Mouse (Mus musculus) cerebellum, postnatal 10 days (tissue): Measurements from ENCODE around the gene Galr3.
"Not testable (repeated sequence)": the region's sequence is repeated elsewhere in the genome, so short reads cannot be mapped to it uniquely, and the experiment has no call there.

Experiments
- DNase-seq, 2 experiments: peaks; one replicate each; pipeline ENCODE4 v3.0.0; 2021; ENCODE audit warnings: mixed read lengths in 2 of 2

The Galr3 gene

DNA sequence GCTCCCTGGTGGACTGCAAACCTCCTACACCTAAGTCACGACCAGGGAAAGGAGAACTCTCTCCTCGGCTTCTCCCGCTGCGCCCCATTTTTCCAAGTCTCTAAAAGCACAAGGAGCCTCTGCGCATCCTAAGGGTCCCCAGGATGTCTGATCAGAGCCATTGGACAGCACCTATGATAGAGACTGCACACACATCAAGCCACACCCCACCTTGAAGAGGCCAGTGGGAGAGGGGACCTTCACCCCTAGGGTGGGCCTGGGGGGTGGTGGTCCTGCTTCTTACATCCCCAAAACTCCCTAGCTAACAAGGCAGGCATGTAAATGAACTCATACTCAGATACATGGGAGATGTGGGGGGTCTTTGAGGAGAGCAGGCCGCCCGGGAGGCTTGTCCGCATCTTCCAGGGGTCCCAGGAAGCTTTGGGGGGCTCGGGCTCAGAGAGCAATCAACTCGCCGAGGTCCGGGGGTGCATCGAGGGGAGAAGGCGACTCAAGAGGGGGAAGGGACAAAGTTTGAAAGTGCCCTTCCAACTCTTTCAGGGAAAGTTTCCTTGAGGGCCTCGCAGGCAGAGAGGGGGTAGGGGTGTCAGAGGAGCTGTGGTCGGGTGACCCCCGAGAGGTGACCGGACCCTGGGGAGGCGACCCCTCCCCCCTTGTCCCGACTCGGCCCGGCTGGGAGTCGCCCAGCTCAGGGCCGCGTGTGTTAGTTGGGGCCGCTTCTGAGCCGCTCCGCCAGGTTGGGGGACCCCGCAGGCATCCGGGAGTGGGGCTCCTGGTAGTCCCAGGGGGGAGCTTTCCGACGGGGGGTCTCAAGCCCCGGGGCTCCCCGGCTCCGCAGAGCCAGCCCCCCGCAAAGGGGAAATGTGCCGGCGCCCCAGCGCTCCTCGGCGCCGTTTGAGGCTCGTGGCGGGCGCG, 14.1 kb upstream of the Galr3 start:
- peak; percentile 70 to 75 for DNase-seq

DNA sequence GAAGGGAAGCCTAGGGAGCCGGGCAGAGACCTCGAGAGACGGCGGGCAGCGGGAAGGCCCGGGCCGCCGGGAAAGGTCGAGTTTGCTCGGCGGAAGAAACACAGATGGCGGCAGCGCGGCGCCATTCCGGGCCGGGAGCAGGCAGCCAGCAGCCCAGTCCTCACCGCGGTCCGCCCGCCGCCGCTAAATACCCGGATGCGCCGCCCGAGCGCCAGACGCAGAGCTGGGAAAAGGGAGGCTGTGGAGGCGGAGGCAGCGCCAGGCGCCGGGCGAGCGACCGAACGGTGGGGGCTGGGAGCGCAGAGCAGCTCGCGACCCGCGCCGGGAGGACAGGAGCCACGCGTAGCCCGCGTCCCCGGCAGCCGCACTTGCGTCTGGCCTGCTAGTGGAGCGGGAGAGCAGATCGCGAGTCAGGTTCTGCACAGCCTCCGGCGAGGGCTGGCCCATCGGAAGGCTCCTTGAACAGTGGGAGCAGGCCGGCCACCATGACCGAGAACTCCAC, 13.4 kb upstream of the Galr3 start, which contains the start of gene H1f0:
H1f0 (plus strand) TSS at position 214 of the 502 bp plus-strand sequence.
- peak; percentile 99 for DNase-seq

DNA sequence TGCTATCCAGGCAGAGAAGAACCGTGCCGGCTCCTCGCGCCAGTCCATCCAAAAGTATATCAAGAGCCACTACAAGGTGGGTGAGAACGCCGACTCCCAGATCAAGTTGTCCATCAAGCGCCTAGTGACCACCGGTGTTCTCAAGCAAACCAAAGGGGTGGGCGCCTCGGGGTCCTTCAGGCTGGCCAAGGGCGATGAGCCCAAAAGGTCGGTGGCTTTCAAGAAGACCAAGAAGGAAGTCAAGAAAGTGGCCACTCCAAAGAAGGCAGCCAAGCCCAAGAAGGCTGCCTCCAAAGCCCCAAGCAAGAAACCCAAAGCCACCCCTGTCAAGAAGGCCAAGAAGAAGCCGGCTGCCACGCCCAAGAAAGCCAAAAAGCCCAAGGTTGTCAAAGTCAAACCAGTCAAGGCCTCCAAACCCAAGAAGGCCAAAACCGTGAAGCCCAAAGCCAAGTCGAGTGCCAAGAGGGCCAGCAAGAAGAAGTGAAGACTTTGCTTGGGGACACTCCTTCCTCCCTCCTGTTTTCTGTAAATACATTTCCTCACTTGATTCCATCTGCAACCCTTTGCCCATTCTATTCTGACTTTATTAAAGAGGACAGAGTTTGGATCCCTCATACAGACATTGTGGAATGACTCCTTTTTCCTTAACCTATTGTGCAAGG, 12.7 kb upstream of the Galr3 start:
- DNase-seq: peak in 1 of 2 experiments; percentile 45

- peak; percentile 61 to 62 for DNase-seq
Observed at GRCm38 (mm10) chr15:79029519-79030241, 12.0 kb upstream of the Galr3 start.

DNA sequence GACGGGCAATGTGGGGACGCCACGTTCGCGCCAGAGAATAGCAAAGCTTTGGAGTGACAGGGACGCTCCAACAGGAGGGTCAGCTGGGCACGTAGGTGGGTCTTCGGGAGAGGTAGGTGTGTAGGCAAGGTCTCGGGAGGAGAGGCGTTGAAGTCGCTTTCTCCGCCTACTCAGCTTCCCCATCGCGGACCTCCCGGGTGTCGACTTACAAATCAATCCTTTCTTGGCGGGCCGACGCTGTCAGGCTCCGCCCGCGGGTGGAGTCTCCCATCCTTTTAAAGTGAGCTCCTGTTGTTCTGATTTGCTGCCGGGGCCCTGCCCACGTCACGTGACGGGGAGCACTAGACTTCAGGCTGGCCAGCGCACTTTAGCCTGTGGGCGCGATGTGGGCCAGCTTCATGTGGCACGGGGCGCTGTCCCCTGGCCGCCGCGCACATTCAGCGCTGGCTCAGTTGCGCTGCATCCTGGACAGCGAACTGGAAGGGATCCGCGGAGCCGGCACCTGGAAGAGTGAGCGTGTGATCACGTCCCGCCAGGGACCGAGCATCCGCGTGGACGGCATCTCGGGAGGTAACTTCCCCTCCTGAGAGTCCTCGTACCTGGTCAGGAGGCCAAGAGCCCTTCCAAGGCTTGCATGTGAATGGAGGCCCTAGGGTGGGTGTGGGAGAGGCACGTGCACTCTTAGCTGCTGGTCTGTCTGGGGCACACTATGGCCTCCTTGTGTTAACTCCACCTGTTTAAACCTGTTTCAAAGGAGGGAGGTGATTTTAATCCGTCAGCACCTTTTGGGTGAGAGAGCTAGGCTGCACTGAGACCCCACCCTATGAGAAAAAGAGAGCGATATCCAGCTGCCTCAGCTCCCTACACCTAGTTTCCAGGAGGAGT, 10.9 kb upstream of the Galr3 start:
- peak; percentile 90 to 94 for DNase-seq

DNA sequence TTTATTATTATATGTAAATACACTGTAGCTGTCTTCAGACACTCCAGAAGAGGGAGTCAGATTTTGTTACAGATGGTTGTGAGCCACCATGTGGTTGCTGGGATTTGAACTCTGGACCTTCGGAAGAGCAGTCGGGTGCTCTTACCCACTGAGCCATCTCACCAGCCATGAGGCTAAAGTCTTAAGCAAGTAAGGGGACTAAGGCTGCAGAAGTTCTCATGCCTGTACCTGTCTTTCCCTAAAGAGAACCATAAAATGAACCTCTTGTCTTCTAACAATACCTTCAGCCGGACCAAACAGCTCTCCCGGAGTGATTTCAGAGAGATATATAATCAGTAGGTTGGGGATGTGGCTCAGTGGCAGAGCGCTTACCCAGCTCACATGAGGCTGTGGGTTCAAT, 9.8 kb upstream of the Galr3 start:
- not testable (repeated sequence) for DNase-seq

GRCm38 (mm10) chr15:79037913-79038328, 3.8 kb upstream of the Galr3 start:
- DNase-seq: peak; percentile 89 to 93

GRCm38 (mm10) chr15:79038331-79038730, 3.4 kb upstream of the Galr3 start:
- DNase-seq: no peak

DNA sequence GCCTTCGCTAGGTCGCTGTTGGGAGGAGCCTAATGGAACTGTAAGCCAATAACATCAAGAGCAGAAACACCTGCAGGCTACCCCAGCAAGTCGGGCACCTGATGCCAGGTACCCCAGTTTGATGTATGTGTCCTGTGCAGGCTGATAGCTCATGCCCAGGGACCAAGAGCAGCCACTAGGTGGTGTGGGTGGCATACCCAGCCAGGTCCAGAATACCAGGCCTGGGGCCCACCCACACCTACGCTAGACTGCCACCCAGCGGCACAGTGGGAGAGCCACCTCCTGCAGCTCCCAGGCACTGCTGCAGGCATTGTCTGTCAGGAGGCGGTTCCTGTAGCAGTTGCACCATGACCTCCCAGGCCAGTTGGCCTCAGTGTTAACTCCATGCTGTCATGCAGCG, 2.8 kb upstream of the Galr3 start:
- DNase-seq: peak; percentile 64 to 74

DNA sequence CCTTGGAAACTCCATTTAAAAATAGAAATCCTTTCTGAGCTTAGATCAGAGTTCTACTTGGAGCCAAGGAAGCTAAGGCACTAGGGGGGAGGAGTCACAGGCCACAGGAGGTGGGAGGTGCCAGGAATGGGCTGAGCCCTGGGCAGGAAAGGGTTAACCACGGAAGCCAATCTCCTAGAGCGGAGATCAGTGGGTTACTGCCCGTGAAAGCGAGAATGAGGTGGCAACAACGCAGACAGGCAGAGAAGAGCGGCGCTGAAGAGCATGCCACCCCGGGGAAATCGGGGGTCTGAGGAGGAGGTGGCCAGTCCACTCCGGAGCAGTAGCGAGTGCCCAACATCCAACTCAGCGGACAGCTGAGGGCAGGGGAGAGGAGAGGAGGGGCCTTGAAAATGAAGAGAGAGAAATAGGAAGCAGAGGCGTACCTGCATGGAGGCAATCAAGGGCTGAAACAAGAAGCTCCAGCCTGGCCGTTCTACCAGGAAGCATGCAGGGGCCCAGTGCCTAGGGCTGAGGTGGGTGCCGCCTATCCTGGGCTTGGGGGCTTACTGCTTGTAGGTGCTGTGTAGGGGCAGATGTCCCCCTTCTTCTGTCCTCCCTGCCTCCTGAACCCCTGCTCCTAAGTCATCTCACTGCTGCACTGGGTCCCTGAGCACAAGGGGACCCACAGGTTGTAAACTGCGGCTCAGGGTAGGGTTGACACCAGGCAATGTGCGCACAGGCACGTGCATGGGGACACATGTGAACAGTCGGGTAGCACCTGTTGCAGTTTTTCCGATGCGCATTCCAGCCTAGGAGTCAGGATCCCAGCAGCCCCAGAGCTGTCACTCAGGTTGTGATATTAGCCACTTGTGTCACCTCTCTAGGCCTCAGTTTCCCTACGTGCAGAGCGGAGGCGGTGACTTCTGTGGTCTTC, 926 bp upstream of the Galr3 start:
- DNase-seq: peak in 1 of 2 experiments; percentile 49

GRCm38 (mm10) chr15:79042721-79043491, 1.2 kb downstream of the Galr3 start:
- DNase-seq: peak; percentile 52 to 62

GRCm38 (mm10) chr15:79044837-79045236, 3.2 kb downstream of the Galr3 start:
- no peak for DNase-seq

DNA sequence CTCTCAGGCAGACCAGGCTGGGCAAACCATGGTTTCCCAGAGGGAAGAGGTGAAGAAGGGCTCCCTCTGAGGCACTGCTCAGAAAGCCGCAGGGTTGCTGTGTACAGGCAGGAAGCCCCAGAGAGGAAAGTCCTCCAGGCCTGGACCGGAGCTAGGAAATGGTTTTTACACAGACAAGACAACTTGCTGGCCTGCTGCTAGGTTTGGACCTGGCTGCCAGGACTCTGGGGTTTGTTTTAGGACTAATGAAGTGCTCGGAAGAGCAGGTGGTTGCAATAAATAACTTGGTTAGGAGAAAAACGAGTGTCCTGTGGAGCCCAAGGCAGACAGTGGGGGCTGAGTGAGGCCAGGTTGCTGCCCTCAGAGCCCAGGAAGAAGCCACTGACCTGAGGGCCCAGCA, 6.5 kb downstream of the Galr3 start:
- DNase-seq: no peak

- no peak for DNase-seq
Observed at GRCm38 (mm10) chr15:79050160-79050845, 8.6 kb downstream of the Galr3 start.

DNA sequence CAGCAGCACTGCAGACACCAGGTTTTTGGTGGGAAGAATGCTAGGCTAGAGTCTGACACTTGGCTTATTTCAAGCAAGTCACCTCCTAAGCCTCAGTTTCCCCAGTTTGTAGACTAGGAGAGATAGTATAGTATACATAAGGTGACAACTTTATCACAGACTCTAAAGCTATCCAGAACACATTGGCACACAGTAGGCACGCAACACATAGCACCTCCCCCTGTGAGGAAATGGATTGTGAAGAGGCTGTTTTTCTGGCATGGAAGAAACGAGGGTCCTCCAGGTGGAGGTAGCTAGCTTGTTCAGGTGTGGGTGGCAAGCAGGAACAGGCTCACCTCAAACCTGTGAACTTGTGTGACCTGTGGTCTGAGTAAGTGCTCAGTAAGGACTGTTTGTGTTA, 9.3 kb downstream of the Galr3 start:
- DNase-seq: no peak

DNA sequence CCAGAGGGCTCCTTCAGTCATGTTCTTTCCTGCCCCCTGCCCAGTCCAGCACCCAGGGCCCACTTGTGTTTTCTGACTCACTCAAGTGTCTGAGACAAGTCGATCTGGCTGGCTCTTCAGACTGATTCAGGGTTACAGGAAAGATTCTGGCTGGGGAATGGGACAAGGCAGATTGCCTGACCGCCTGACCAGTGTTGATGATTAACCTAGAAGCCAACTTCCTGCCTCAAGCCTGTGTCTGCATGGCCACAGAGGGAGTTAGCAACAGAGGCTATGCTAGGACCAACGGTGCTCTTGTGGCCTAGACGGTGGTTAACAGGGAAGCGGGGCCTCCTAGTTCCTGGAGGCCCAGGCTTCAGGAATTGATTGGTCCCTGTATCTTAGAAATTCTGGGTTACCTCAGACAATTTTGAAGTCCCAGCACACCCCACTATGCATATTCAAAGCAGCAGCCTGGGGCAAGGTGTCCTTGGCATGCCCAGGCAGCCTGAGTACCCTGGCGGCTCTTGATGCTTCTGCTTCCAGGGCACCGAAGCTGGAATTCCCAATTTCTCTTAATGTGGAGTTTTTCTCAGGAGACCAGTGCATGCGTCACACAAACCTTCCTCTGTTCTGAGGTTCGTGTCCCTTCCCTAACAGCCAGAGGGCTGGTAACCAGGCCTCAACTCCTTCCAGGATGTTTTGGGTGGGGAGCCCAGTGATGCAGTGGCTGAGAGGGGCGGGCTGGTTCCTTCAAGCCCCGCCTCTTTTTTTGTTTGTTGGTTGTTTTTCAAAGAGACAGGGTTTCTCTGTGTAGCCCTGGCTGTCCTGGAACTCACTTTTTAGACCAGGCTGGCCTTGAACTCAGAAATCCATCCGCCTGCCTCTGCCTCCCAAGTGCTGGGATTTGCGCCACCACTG, 10.0 kb downstream of the Galr3 start:
- peak in 1 of 2 experiments; percentile 16 for DNase-seq

DNA sequence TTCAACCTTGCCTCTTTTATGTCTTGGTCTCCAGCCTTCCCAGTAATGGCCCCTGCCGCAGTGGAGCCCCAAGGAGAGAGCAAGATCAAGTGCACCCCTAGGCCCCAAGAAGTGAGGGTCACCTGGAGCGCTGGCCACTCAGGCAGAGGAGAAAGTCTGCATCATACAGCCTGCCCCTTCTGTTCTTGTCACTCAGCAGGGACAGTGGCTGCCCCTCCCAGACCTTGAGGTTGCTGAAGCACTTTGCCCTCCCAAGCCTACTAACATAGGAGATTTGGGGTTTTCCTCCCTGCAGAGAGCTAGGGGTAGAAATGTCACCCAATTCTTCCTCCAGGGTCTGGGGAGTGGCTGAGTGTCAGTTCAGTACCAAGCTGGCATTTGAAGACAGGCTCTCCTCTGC, 10.7 kb downstream of the Galr3 start:
- no peak for DNase-seq

GRCm38 (mm10) chr15:79056601-79057000, 14.9 kb downstream of the Galr3 start:
- no peak for DNase-seq
